Mouse (Mus musculus) frontal cortex, postnatal 25 days (tissue): ENCODE measurements around the gene Insrr.
A peak's percentile ranks its signal among the peaks of the same experiment; 100 is the strongest.
"Not testable (repeated sequence)": the region's sequence is repeated elsewhere in the genome, so short reads cannot be mapped to it uniquely, and the experiment has no call there.

Source experiments
- DNase-seq, 2 experiments: peaks; one replicate each; pipeline ENCODE4 v3.0.0; 2022; ENCODE audit warnings: low spot score in 2 of 2

Gene Insrr

GRCm38 (mm10) chr3:87778283-87778682 lies 18.5 kb upstream of the Insrr start:
- no peak for DNase-seq

GRCm38 (mm10) chr3:87779086-87779485 lies 17.7 kb upstream of the Insrr start:
- DNase-seq, result no peak

GRCm38 (mm10) chr3:87783282-87784023 lies 13.3 kb upstream of the Insrr start:
- no peak for DNase-seq

GRCm38 (mm10) chr3:87785156-87785555 lies 11.6 kb upstream of the Insrr start:
- no peak for DNase-seq

GRCm38 (mm10) chr3:87785626-87786214 lies 11.0 kb upstream of the Insrr start:
- no peak for DNase-seq

GRCm38 (mm10) chr3:87789248-87789647 lies 7.5 kb upstream of the Insrr start:
- DNase-seq, result no peak

GRCm38 (mm10) chr3:87789768-87790167 lies 7.0 kb upstream of the Insrr start:
- no peak for DNase-seq

- no peak for DNase-seq
These were observed 1.8 kb upstream of the Insrr start, which contains the start of gene Ntrk1 for GRCm38 (mm10) chr3:87794922-87795325. TSS of gene Ntrk1 (minus strand) at chr3:87795162.

- peak; percentile 22 to 30 for DNase-seq
These were observed 1.1 kb upstream of the Insrr start for GRCm38 (mm10) chr3:87795336-87796277.

- DNase-seq, result no peak
These were observed 4.9 kb downstream of the Insrr start for GRCm38 (mm10) chr3:87801681-87802080.

GRCm38 (mm10) chr3:87804038-87804677 lies 7.4 kb downstream of the Insrr start:
- DNase-seq, result no peak

GRCm38 (mm10) chr3:87809322-87809962 lies 12.7 kb downstream of the Insrr start:
- no peak for DNase-seq

GRCm38 (mm10) chr3:87811297-87811696 lies 14.5 kb downstream of the Insrr start:
- DNase-seq, result no peak

GRCm38 (mm10) chr3:87812413-87812812 lies 15.7 kb downstream of the Insrr start:
- DNase-seq, result no peak

GRCm38 (mm10) chr3:87812873-87813272 lies 16.1 kb downstream of the Insrr start:
- no peak for DNase-seq

- DNase-seq, result no peak
These were observed 19.4 kb downstream of the Insrr start for GRCm38 (mm10) chr3:87816166-87816565.

- DNase-seq, result peak; percentile 27 to 66
These were observed 19.9 kb downstream of the Insrr start for GRCm38 (mm10) chr3:87816646-87817093.

- DNase-seq, result no peak
These were observed 21.5 kb downstream of the Insrr start for GRCm38 (mm10) chr3:87818226-87818625.

GRCm38 (mm10) chr3:87824206-87824605 lies 27.5 kb downstream of the Insrr start, which contains the start of gene Pear1:
TSS of gene Pear1 (minus strand) at chr3:87824306.
- not testable (repeated sequence) for DNase-seq

- DNase-seq, result no peak
These were observed 31.7 kb downstream of the Insrr start for GRCm38 (mm10) chr3:87828435-87828834.

GRCm38 (mm10) chr3:87829025-87829424 lies 32.3 kb downstream of the Insrr start:
- DNase-seq, result no peak
